Mouse (Mus musculus) kidney, embryonic 14.5 days (tissue): ENCODE measurements around the gene Uts2b. TPM values are rescaled to one million over a fixed set of nuclear protein-coding genes. Genes with fewer than 3 reads are reported as not detected.

Experiments used
- ATAC-seq: fragments of 200-750 bp; cut with Nextera tagmentation; 2 replicates; pipeline ENCODE4 v1.8.0; 2017; ENCODE audit warnings: moderate number of reproducible peaks, mild to moderate bottlenecking, moderate TSS enrichment, moderate library complexity; ENCODE audit not compliant: low FRiP score, low TSS enrichment
- H3K27ac ChIP-seq: fragments of 300-500 bp; sonication (generic); 2 replicates; pipeline ENCODE4 v1.5.1; 2014; ENCODE audit warnings: low read depth, mild to moderate bottlenecking, low read length, moderate library complexity, mixed read lengths
- H3K27me3 ChIP-seq: fragments of 300-500 bp; sonication (generic); 2 replicates; pipeline ENCODE4 v1.6.1; 2014; ENCODE audit warnings: mild to moderate bottlenecking, low read length; ENCODE audit not compliant: control insufficient read depth, insufficient read depth
- H3K36me3 ChIP-seq: fragments of 300-500 bp; sonication (generic); 2 replicates; pipeline ENCODE4 v1.6.1; 2014; ENCODE audit warnings: low read length, mixed read lengths; ENCODE audit not compliant: control insufficient read depth, insufficient read depth
- H3K4me1 ChIP-seq: fragments of 300-500 bp; sonication (generic); 2 replicates; pipeline ENCODE4 v1.6.1; 2014; ENCODE audit warnings: low read length, mixed read lengths; ENCODE audit not compliant: control insufficient read depth, insufficient read depth
- H3K4me2 ChIP-seq: fragments of 300-500 bp; sonication (generic); replicated peaks from 2 replicates; pipeline ENCODE4 v1.6.1; 2014; ENCODE audit warnings: low read depth, mild to moderate bottlenecking, low read length
- H3K4me3 ChIP-seq: fragments of 300-500 bp; sonication (generic); 2 replicates; pipeline ENCODE4 v1.5.1; 2014; ENCODE audit warnings: mild to moderate bottlenecking, low read length
- H3K9ac ChIP-seq: fragments of 300-500 bp; sonication (generic); 2 replicates; pipeline ENCODE4 v1.6.1; 2014; ENCODE audit warnings: low read depth, mild to moderate bottlenecking, low read length, moderate library complexity
- H3K9me3 ChIP-seq: fragments of 300-500 bp; sonication (generic); 2 replicates; pipeline ENCODE4 v1.6.1; 2016; ENCODE audit warnings: low read length; ENCODE audit not compliant: control insufficient read depth
- WGBS: fragments of 180-500 bp; shearing (Covaris S2); extraction: QIAGEN DNeasy Blood & Tissue Kit; methylation state at CpG from one replicate; pipeline ENCODE4 v1.1.7; 2014; 5-methylcytosine and 5-hydroxymethylcytosine counted together
- polyA plus RNA-seq: library from polyadenylated mRNA; unstranded; fragments of >200 nt; fragmentation: Nextera tagmentation; extraction: Ambion mirVana; gene quantifications from 2 replicates; pipeline ENCODE4 v1.2.1, GENCODE M21; 2014

Gene Uts2b
- polyA plus RNA-seq, 1 experiment from 2014 or later = not detected

- Histone ChIP-seq H3K4me3 (no peak overlapping the region), H3K27me3 (no peaks in the 10 kb centered on the region), H3K36me3 (no peaks in the 10 kb centered on the region), H3K27ac (no peak overlapping the region), H3K9me3 (no peaks in the 10 kb centered on the region), H3K9ac (no peak overlapping the region), H3K4me2 (no peak overlapping the region), H3K4me1 (no peaks in the 10 kb centered on the region)
- ATAC-seq = no peak
- 91% methylated on average over 4 of the region's 4 CpGs for WGBS
Measured at GRCm38 (mm10) chr16:27395251-27396037, 25.4 kb upstream of the Uts2b start.

GRCm38 (mm10) chr16:27391845-27392244, 21.8 kb upstream of the Uts2b start:
- Histone ChIP-seq H3K27ac (no peak overlapping the region), H3K9ac (no peak overlapping the region), H3K36me3 (no peaks in the 10 kb centered on the region), H3K4me2 (no peak overlapping the region), H3K4me1 (peaks cover 9% of the 10 kb centered on the region; the same call in 1 of the 2 replicates), H3K9me3 (no peaks in the 10 kb centered on the region), H3K4me3 (no peak overlapping the region), H3K27me3 (no peaks in the 10 kb centered on the region)
- no peak for ATAC-seq
- 86% methylated on average over 2 of the region's 2 CpGs for WGBS

- no peaks in the 10 kb centered on the region for H3K9me3 ChIP-seq
- peak overlapping the region; percentile 70 for H3K4me2 ChIP-seq
- WGBS = 85% methylated on average over 4 of the region's 4 CpGs
- peak overlapping the region; percentile 90; the same call in 1 of the 2 replicates for H3K4me3 ChIP-seq
- no peaks in the 10 kb centered on the region for H3K36me3 ChIP-seq
- H3K27me3 ChIP-seq = no peaks in the 10 kb centered on the region
- H3K9ac ChIP-seq = no peak overlapping the region
- ATAC-seq = no peak
- no peak overlapping the region for H3K27ac ChIP-seq
- peaks cover 9% of the 10 kb centered on the region; the same call in 1 of the 2 replicates for H3K4me1 ChIP-seq
Measured at GRCm38 (mm10) chr16:27390306-27390705, 20.3 kb upstream of the Uts2b start.

GRCm38 (mm10) chr16:27389534-27390282, 19.7 kb upstream of the Uts2b start:
- 27% methylated on average over 7 of the region's 7 CpGs for WGBS

GRCm38 (mm10) chr16:27388761-27389451, 18.9 kb upstream of the Uts2b start, which contains the start of gene Ccdc50:
TSS of gene Ccdc50 (plus strand) at chr16:27388869.
- no peaks in the 10 kb centered on the region for H3K9me3 ChIP-seq
- ATAC-seq = peak; percentile 99
- H3K4me3 ChIP-seq = peak within 1 kb of the TSS; percentile 90
- peak within 1 kb of the TSS; percentile 70 for H3K4me2 ChIP-seq
- no peaks in the 10 kb centered on the region for H3K36me3 ChIP-seq
- peak within 1 kb of the TSS; percentile 95 for H3K27ac ChIP-seq
- H3K4me1 ChIP-seq = peaks cover 9% of the 10 kb centered on the region; the same call in 1 of the 2 replicates
- peak within 1 kb of the TSS; percentile 98 for H3K9ac ChIP-seq
- no peaks in the 10 kb centered on the region for H3K27me3 ChIP-seq
- WGBS = 0% methylated on average over 49 of the region's 69 CpGs

More at GRCm38 (mm10) chr16:27389534-27390282, 19.7 kb upstream of the Uts2b start:
- no peaks in the 10 kb centered on the region for H3K9me3 ChIP-seq
- peaks cover 9% of the 10 kb centered on the region; the same call in 1 of the 2 replicates for H3K4me1 ChIP-seq
- no peaks in the 10 kb centered on the region for H3K36me3 ChIP-seq
- H3K9ac ChIP-seq = peak overlapping the region; percentile 98
- peak overlapping the region; percentile 70 for H3K4me2 ChIP-seq
- no peaks in the 10 kb centered on the region for H3K27me3 ChIP-seq
- H3K4me3 ChIP-seq = peak overlapping the region; percentile 90
- peak overlapping the region; percentile 95 for H3K27ac ChIP-seq
- ATAC-seq = peak; percentile 7; the same call in 1 of the 2 replicates

- no peaks in the 10 kb centered on the region for H3K27me3 ChIP-seq
- H3K36me3 ChIP-seq = no peaks in the 10 kb centered on the region
- peak overlapping the region; percentile 30; the same call in 1 of the 2 replicates for H3K27ac ChIP-seq
- peak overlapping the region; percentile 98; the same call in 1 of the 2 replicates for H3K9ac ChIP-seq
- peaks cover 9% of the 10 kb centered on the region; the same call in 1 of the 2 replicates for H3K4me1 ChIP-seq
- H3K4me3 ChIP-seq = peak overlapping the region; percentile 90
- peak overlapping the region; percentile 70 for H3K4me2 ChIP-seq
- H3K9me3 ChIP-seq = no peaks in the 10 kb centered on the region
- no peak for ATAC-seq
- WGBS = 48% methylated on average over 12 of the region's 12 CpGs
Measured at GRCm38 (mm10) chr16:27387634-27388611, 17.9 kb upstream of the Uts2b start.

- Histone ChIP-seq H3K4me1 (peaks cover 9% of the 10 kb centered on the region; the same call in 1 of the 2 replicates), H3K9me3 (no peaks in the 10 kb centered on the region), H3K27me3 (no peaks in the 10 kb centered on the region), H3K36me3 (no peaks in the 10 kb centered on the region), H3K4me2 (no peak overlapping the region), H3K4me3 (no peak overlapping the region), H3K9ac (no peak overlapping the region), H3K27ac (no peak overlapping the region)
- no peak for ATAC-seq
- 73% methylated on average over 4 of the region's 4 CpGs for WGBS
Measured at GRCm38 (mm10) chr16:27386850-27387407, 16.9 kb upstream of the Uts2b start.
